Mouse (Mus musculus) gastrocnemius, postnatal 4 days (tissue): Measurements from ENCODE around the gene Sox2. TPM values are rescaled to one million over a fixed set of nuclear protein-coding genes. Genes with fewer than 3 reads are reported as not detected.

Source experiments
- DNase-seq, 2 experiments: peaks; one replicate each; pipeline ENCODE4 v3.0.0; 2021 to 2022; ENCODE audit warnings: low spot score in 2 of 2, mixed read lengths in 2 of 2
- total RNA-seq, 2 experiments: library from RNA; stranded (reverse); gene quantifications; 2 replicates each; pipeline ENCODE4 v1.2.3; 2021

The Sox2 gene
- total RNA-seq, 2 experiments from 2014 or later, result 0.47 to 0.74 TPM

- DNase-seq, result no peak
Measured at GRCm38 (mm10) chr3:34643067-34643466, 7.1 kb upstream of the Sox2 start.

GRCm38 (mm10) chr3:34643536-34644115 lies 6.6 kb upstream of the Sox2 start:
- no peak for DNase-seq

GRCm38 (mm10) chr3:34646169-34646568 lies 4.0 kb upstream of the Sox2 start:
- DNase-seq, result no peak

GRCm38 (mm10) chr3:34647688-34648087 lies 2.5 kb upstream of the Sox2 start:
- peak; percentile 74 to 79 for DNase-seq

GRCm38 (mm10) chr3:34648105-34648832 lies 1.9 kb upstream of the Sox2 start:
- DNase-seq, result no peak

GRCm38 (mm10) chr3:34648833-34649719 lies 1.1 kb upstream of the Sox2 start:
- DNase-seq, result no peak

GRCm38 (mm10) chr3:34650621-34651361 lies 586 bp downstream of the Sox2 start:
- peak in 1 of 2 experiments; percentile 42 for DNase-seq

- DNase-seq, result no peak
Measured at GRCm38 (mm10) chr3:34651486-34652170, 1.4 kb downstream of the Sox2 start.

GRCm38 (mm10) chr3:34652616-34653015 lies 2.4 kb downstream of the Sox2 start:
- no peak for DNase-seq

- DNase-seq, result no peak
Measured at GRCm38 (mm10) chr3:34653235-34653976, 3.2 kb downstream of the Sox2 start.

- DNase-seq, result no peak
Measured at GRCm38 (mm10) chr3:34653977-34654500, 3.8 kb downstream of the Sox2 start.

- DNase-seq, result no peak
Measured at GRCm38 (mm10) chr3:34654781-34655180, 4.6 kb downstream of the Sox2 start.

- DNase-seq, result no peak
Measured at GRCm38 (mm10) chr3:34655311-34656075, 5.3 kb downstream of the Sox2 start.

GRCm38 (mm10) chr3:34656153-34656552 lies 5.9 kb downstream of the Sox2 start:
- DNase-seq, result no peak

- no peak for DNase-seq
Measured at GRCm38 (mm10) chr3:34656813-34657700, 6.9 kb downstream of the Sox2 start.

GRCm38 (mm10) chr3:34657701-34658090 lies 7.5 kb downstream of the Sox2 start:
- DNase-seq, result no peak

GRCm38 (mm10) chr3:34658241-34658965 lies 8.2 kb downstream of the Sox2 start:
- no peak for DNase-seq
